16 mouse cellular contexts compared by ENCODE assay signal in genomic region chr12:113030993-113031392, GRCm38 (mm10). TPM values are rescaled to one million over a fixed set of nuclear protein-coding genes. Genes with fewer than 3 reads are reported as not detected.
DNase-seq lines count a peak whose midpoint lies in the region; ATAC-seq and TF ChIP-seq lines count a peak whose summit lies in the region.
"Had no signal": no experiment of that assay in that cellular context is flagged by ENCODE, and none has a peak within 500 bp of the region (broad histone marks: within the 10 kb centered on the region; RNA-seq: fewer than 3 reads in every experiment).

No protein-coding gene starts in this region.

- H3K9me3 ChIP-seq in liver, embryonic 15.5 days (replicated peaks), result no peaks in the 10 kb centered on the region
- H3K9me3 ChIP-seq: limb, embryonic 12.5 days; neural tube, embryonic 12.5 days had no signal

- no peaks in the 10 kb centered on the region for H3K36me3 ChIP-seq in spleen, adult 2 months (ENCODE audit: control insufficient read depth, insufficient read depth, low read length)
- peaks cover 17% of the 10 kb centered on the region for H3K36me3 ChIP-seq in liver, embryonic 15.5 days (replicated peaks)
- H3K36me3 ChIP-seq: neural tube, embryonic 12.5 days had no signal

- TF ChIP-seq POLR2A in spleen, adult 2 months (IDR thresholded peaks at IDR 0.05; ENCODE audit: low read depth, low read length), result no peak
- TF ChIP-seq POLR2A in cerebellum, adult 2 months (IDR thresholded peaks at IDR 0.05; ENCODE audit: borderline replicate concordance, insufficient read depth, low read length), result no peak

- peak overlapping the region; percentile 72 for H3K27ac ChIP-seq in spleen, adult 2 months (ENCODE audit: insufficient read depth, low read length)
- H3K27ac ChIP-seq in liver, embryonic 15.5 days (replicated peaks), result peak overlapping the region; percentile 89
- H3K27ac ChIP-seq in cerebellum, adult 2 months (ENCODE audit: insufficient read depth, low read length), result no peak overlapping the region
- H3K27ac ChIP-seq: limb, embryonic 12.5 days; midbrain, embryonic 10.5 days; neural tube, embryonic 12.5 days had no signal

- H3K27me3 ChIP-seq in spleen, adult 2 months (ENCODE audit: control insufficient read depth, insufficient read depth, low read length), result no peaks in the 10 kb centered on the region
- H3K27me3 ChIP-seq in liver, embryonic 15.5 days, result no peaks in the 10 kb centered on the region
- no peaks in the 10 kb centered on the region for H3K27me3 ChIP-seq in cerebellum, adult 2 months (ENCODE audit: control insufficient read depth, insufficient read depth, low read length)
- H3K27me3 ChIP-seq: limb, embryonic 12.5 days; neural tube, embryonic 12.5 days had no signal

- DNase-seq in spleen, adult 2 months (ENCODE audit: low read depth in 1 of 2, low spot score in 2 of 2), result no peak
- no peak for DNase-seq in spleen, adult 18-20 months
- peak; percentile 43 to 62 for DNase-seq in spleen, postnatal 36 days (ENCODE audit: low spot score in 2 of 2)
- DNase-seq in cerebellum, adult 2 months, result no peak
- no peak for DNase-seq in thymus, adult 18-20 months
- DNase-seq: adrenal gland, postnatal 25 days; cerebellum, adult 11 months; heart, adult 11 months; heart, postnatal 36 days had no signal

- H3K4me2 ChIP-seq in liver, embryonic 15.5 days, result peak overlapping the region; percentile 61
- H3K4me2 ChIP-seq: limb, embryonic 12.5 days; neural tube, embryonic 12.5 days had no signal

- WGBS in spleen, adult 2 months, result 44% methylated on average over 9 of the region's 9 CpGs
- 23% methylated on average over 9 of the region's 9 CpGs for WGBS in liver, embryonic 15.5 days (ENCODE audit: insufficient replicate concordance)
- WGBS in cerebellum, adult 2 months, result 62% methylated on average over 9 of the region's 9 CpGs

- H3K4me3 ChIP-seq in spleen, adult 2 months (ENCODE audit: extremely low read depth, insufficient read depth, insufficient read length), result no peak overlapping the region
- H3K4me3 ChIP-seq in liver, embryonic 15.5 days (replicated peaks), result peak overlapping the region; percentile 12; the same call in 1 of the 2 replicates
- no peak overlapping the region for H3K4me3 ChIP-seq in cerebellum, adult 2 months (replicated peaks; ENCODE audit: insufficient read depth, low read depth, low read length)
- H3K4me3 ChIP-seq: limb, embryonic 12.5 days; midbrain, embryonic 10.5 days; neural tube, embryonic 12.5 days had no signal

- no peak for TF ChIP-seq CTCF in spleen, adult 2 months (IDR thresholded peaks at IDR 0.05; ENCODE audit: extremely low read depth, insufficient read depth, insufficient read length, insufficient replicate concordance)
- no peak for TF ChIP-seq CTCF in cerebellum, adult 2 months (IDR thresholded peaks at IDR 0.05; ENCODE audit: borderline replicate concordance, insufficient read depth, low read depth, low read length)

- ATAC-seq in erythroblast, adult 5-6 weeks (replicated peaks; ENCODE audit: low FRiP score, poor library complexity, severe bottlenecking), result peak; percentile 88
- ATAC-seq in liver, embryonic 15.5 days (ENCODE audit: insufficient read depth), result peak; percentile 93
- ATAC-seq: forebrain, embryonic 16.5 days had no signal

- H3K9ac ChIP-seq in liver, embryonic 15.5 days, result peak overlapping the region; percentile 43; the same call in 1 of the 2 replicates
- H3K9ac ChIP-seq: limb, embryonic 12.5 days; neural tube, embryonic 12.5 days had no signal

- peaks cover 18% of the 10 kb centered on the region; the same call in 1 of the 2 replicates for H3K4me1 ChIP-seq in spleen, adult 2 months (ENCODE audit: control insufficient read depth, insufficient read depth, insufficient read length)
- H3K4me1 ChIP-seq in liver, embryonic 15.5 days (replicated peaks), result peaks cover 81% of the 10 kb centered on the region
- H3K4me1 ChIP-seq in cerebellum, adult 2 months (ENCODE audit: control insufficient read depth, insufficient read depth, low read length), result peaks cover 37% of the 10 kb centered on the region

RNA-seq across cellular contexts. Expression of gene Pacs2, which starts 16.7 kb away (rescaled TPM):
- 29.1 and 38.6 TPM in 2 replicates for polyA plus RNA-seq in spleen, adult 2 months (2012; rRNA removed)
- 10.7 and 18.3 TPM in 2 replicates for total RNA-seq in erythroblast, adult 5-6 weeks (2015; ENCODE audit: low replicate concordance)
- 12.7 and 14.5 TPM in 2 replicates for total RNA-seq in erythroblast, adult 5-6 weeks (2017; ENCODE audit: low replicate concordance)
- 6.1 and 6.7 TPM in 2 replicates for polyA plus RNA-seq in liver, embryonic 15.5 days (2015; fragmentation: Nextera tagmentation; extraction: Ambion mirVana)
- polyA plus RNA-seq in cerebellum, adult 2 months (2012; rRNA removed), result 136 and 151 TPM in 2 replicates

RNA-seq across cellular contexts. Expression of gene Brf1, which starts 30.5 kb away (rescaled TPM):
- 127 and 186 TPM in 2 replicates for polyA plus RNA-seq in spleen, adult 2 months (2012; rRNA removed)
- total RNA-seq in erythroblast, adult 5-6 weeks (2015; ENCODE audit: low replicate concordance), result 14.6 and 20.9 TPM in 2 replicates
- total RNA-seq in erythroblast, adult 5-6 weeks (2017; ENCODE audit: low replicate concordance), result 35.9 and 52.0 TPM in 2 replicates
- 26.3 and 29.2 TPM in 2 replicates for polyA plus RNA-seq in liver, embryonic 15.5 days (2015; fragmentation: Nextera tagmentation; extraction: Ambion mirVana)
- polyA plus RNA-seq in cerebellum, adult 2 months (2012; rRNA removed), result 52.0 and 52.4 TPM in 2 replicates

RNA-seq across cellular contexts. Expression of gene Tex22, which starts 43.3 kb away (rescaled TPM):
- polyA plus RNA-seq in spleen, adult 2 months (2012; rRNA removed), result 0.20 and 0.48 TPM in 2 replicates
- total RNA-seq in erythroblast, adult 5-6 weeks (2015; ENCODE audit: low replicate concordance), result not detected in 2 replicates
- total RNA-seq in erythroblast, adult 5-6 weeks (2017; ENCODE audit: low replicate concordance), result 0.42 TPM in 1 of 2 replicates, not detected in the other
- polyA plus RNA-seq in liver, embryonic 15.5 days (2015; fragmentation: Nextera tagmentation; extraction: Ambion mirVana), result not detected in 2 replicates
- polyA plus RNA-seq in cerebellum, adult 2 months (2012; rRNA removed), result 0.25 and 0.30 TPM in 2 replicates
- total RNA-seq: heart, postnatal 36 days had no signal
- polyA plus RNA-seq: forebrain, embryonic 16.5 days; kidney, embryonic 14.5 days; limb, embryonic 12.5 days; midbrain, embryonic 10.5 days; neural tube, embryonic 12.5 days had no signal

RNA-seq across cellular contexts. Expression of gene Btbd6, which starts 54.7 kb away (rescaled TPM):
- polyA plus RNA-seq in spleen, adult 2 months (2012; rRNA removed), result 22.3 and 61.1 TPM in 2 replicates
- 2.3 TPM in 1 of 2 replicates, not detected in the other for total RNA-seq in erythroblast, adult 5-6 weeks (2015; ENCODE audit: low replicate concordance)
- total RNA-seq in erythroblast, adult 5-6 weeks (2017; ENCODE audit: low replicate concordance), result 1.9 and 2.9 TPM in 2 replicates
- 5.5 and 5.8 TPM in 2 replicates for polyA plus RNA-seq in liver, embryonic 15.5 days (2015; fragmentation: Nextera tagmentation; extraction: Ambion mirVana)
- polyA plus RNA-seq in cerebellum, adult 2 months (2012; rRNA removed), result 61.6 and 68.6 TPM in 2 replicates

Comparison
In these comparisons a context has a peak if more than half of its experiments do, and no peak if none do; other contexts are left out.
1. DNase-seq: peak in spleen, postnatal 36 days (2 of 2); none in spleen, adult 2 months (0 of 2), spleen, adult 18-20 months (0 of 2), cerebellum, adult 2 months (0 of 2) and thymus, adult 18-20 months (0 of 2).